Mouse (Mus musculus): Measurements from ENCODE around the gene Slc6a11. TPM values are rescaled to one million over a fixed set of nuclear protein-coding genes. Genes with fewer than 3 reads are reported as not detected.
A peak's percentile ranks its signal among the peaks of the same experiment; 100 is the strongest.

The Slc6a11 gene
- polyA plus RNA-seq, 1 experiment from 2014 or later, result 0.70 TPM

- H3K27me3 ChIP-seq (replicated peaks; ENCODE audit: control insufficient read depth, insufficient read depth, low read length), result peaks cover 3% of the 10 kb centered on the region; the same call in 1 of the 2 replicates
- H3K9ac ChIP-seq (ENCODE audit: low read depth, low read length), result no peak overlapping the region
- WGBS, result 21% methylated on average over 8 of the region's 8 CpGs
- no peaks in the 10 kb centered on the region for H3K9me3 ChIP-seq (ENCODE audit: control insufficient read depth, low read length)
- ATAC-seq (ENCODE audit: low read depth) (no peak), DNase-seq (ENCODE audit: low spot score) (no peak)
- no peaks in the 10 kb centered on the region for H3K36me3 ChIP-seq (ENCODE audit: control insufficient read depth, insufficient read depth, low read length)
- H3K4me3 ChIP-seq (ENCODE audit: low read depth, low read length), result no peak overlapping the region
- peaks cover 5% of the 10 kb centered on the region for H3K4me1 ChIP-seq (ENCODE audit: control insufficient read depth, insufficient read depth, low read length)
- H3K27ac ChIP-seq (replicated peaks; ENCODE audit: low read depth, low read length), result no peak overlapping the region
- H3K4me2 ChIP-seq (ENCODE audit: low read depth, low read length), result no peak overlapping the region
These were observed 162.5 kb downstream of the Slc6a11 start for GRCm38 (mm10) chr6:114293511-114293910.

DNA sequence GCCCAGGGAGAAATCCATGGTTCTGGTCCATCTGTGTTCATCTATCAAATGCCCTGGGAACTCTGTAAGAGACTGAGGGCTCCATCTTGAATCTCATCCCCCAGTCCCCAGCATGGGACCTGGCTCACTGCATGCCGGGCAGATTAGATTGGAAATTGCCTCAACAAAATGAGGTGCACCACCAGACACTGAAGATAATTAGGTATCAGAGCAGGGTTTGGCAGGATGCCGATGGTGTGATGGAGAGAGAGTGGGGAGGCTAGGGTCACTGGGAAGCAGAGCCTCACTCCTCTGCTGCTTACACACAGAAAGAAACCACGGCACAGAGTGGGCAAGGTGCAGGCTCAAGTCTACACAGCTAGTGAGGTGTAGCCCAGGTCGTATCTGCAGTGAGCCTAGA lies 164.0 kb downstream of the Slc6a11 start:
- WGBS, result 90% methylated on average over 4 of the region's 4 CpGs
- H3K9me3 ChIP-seq (ENCODE audit: control insufficient read depth, low read length), result no peaks in the 10 kb centered on the region
- H3K36me3 ChIP-seq (ENCODE audit: control insufficient read depth, insufficient read depth, low read length), result no peaks in the 10 kb centered on the region
- H3K4me3 ChIP-seq (ENCODE audit: low read depth, low read length), result no peak overlapping the region
- ATAC-seq (ENCODE audit: low read depth) (no peak), DNase-seq (ENCODE audit: low spot score) (no peak)
- no peak overlapping the region for H3K4me2 ChIP-seq (ENCODE audit: low read depth, low read length)
- H3K27me3 ChIP-seq (replicated peaks; ENCODE audit: control insufficient read depth, insufficient read depth, low read length), result no peaks in the 10 kb centered on the region; the same call in 1 of the 2 replicates
- H3K27ac ChIP-seq (replicated peaks; ENCODE audit: low read depth, low read length), result no peak overlapping the region
- peaks cover 5% of the 10 kb centered on the region for H3K4me1 ChIP-seq (ENCODE audit: control insufficient read depth, insufficient read depth, low read length)
- no peak overlapping the region for H3K9ac ChIP-seq (ENCODE audit: low read depth, low read length)

- ATAC-seq (ENCODE audit: low read depth) (peak; percentile 70), DNase-seq (ENCODE audit: low spot score) (peak; percentile 69)
- H3K27ac ChIP-seq (replicated peaks; ENCODE audit: low read depth, low read length), result no peak overlapping the region
- no peak overlapping the region for H3K9ac ChIP-seq (ENCODE audit: low read depth, low read length)
- no peaks in the 10 kb centered on the region for H3K9me3 ChIP-seq (ENCODE audit: control insufficient read depth, low read length)
- H3K4me3 ChIP-seq (ENCODE audit: low read depth, low read length), result no peak overlapping the region
- H3K36me3 ChIP-seq (ENCODE audit: control insufficient read depth, insufficient read depth, low read length), result no peaks in the 10 kb centered on the region
- peaks cover 5% of the 10 kb centered on the region for H3K4me1 ChIP-seq (ENCODE audit: control insufficient read depth, insufficient read depth, low read length)
- H3K4me2 ChIP-seq (ENCODE audit: low read depth, low read length), result no peak overlapping the region
- 40% methylated on average over 9 of the region's 10 CpGs for WGBS
- H3K27me3 ChIP-seq (replicated peaks; ENCODE audit: control insufficient read depth, insufficient read depth, low read length), result no peaks in the 10 kb centered on the region
These were observed 166.4 kb downstream of the Slc6a11 start for GRCm38 (mm10) chr6:114297260-114298002.

Other genes with a start within 250 kb of the Slc6a11 start
- 1.4 and 1.7 TPM in 2 replicates for gene Atp2b2, start 88.6 kb upstream of the Slc6a11 start, polyA plus RNA-seq (2014; fragmentation: Nextera tagmentation; extraction: Ambion mirVana)
- 2.7 and 2.8 TPM in 2 replicates for gene Slc6a1, start 151.4 kb downstream of the Slc6a11 start, polyA plus RNA-seq (2014; fragmentation: Nextera tagmentation; extraction: Ambion mirVana)